Comparison of ENCODE assay signal across 14 mouse cellular contexts in genomic region chr9:56784576-56784975, GRCm38 (mm10).
"Had no signal": no experiment of that assay in that cellular context is flagged by ENCODE, and none has a peak within 500 bp of the region (broad histone marks: within the 10 kb centered on the region; RNA-seq: fewer than 3 reads in every experiment).

No protein-coding gene starts in this region.

- H3K36me3 ChIP-seq: liver, embryonic 13.5 days; neural tube, embryonic 13.5 days had no signal

- DNase-seq: kidney, adult 18-20 months; kidney, adult 9 months; kidney, postnatal 14 days; kidney, postnatal 4 days; layer of hippocampus, postnatal 36 days; liver, embryonic 13.5 days; lung, adult 2 months; lung, postnatal 14 days; lung, postnatal 4 days; thymus, adult 18-20 months; thymus, postnatal 36 days had no signal

- H3K9me3 ChIP-seq: liver, embryonic 13.5 days; neural tube, embryonic 13.5 days had no signal

- H3K27ac ChIP-seq: left cerebral cortex, adult 2 months; liver, embryonic 13.5 days; neural tube, embryonic 13.5 days had no signal

- H3K27me3 ChIP-seq: liver, embryonic 13.5 days; neural tube, embryonic 13.5 days had no signal

- H3K9ac ChIP-seq: liver, embryonic 13.5 days; neural tube, embryonic 13.5 days had no signal

- H3K4me3 ChIP-seq: left cerebral cortex, adult 2 months; liver, embryonic 13.5 days; myocyte; neural tube, embryonic 13.5 days had no signal

- H3K4me1 ChIP-seq: liver, embryonic 13.5 days; neural tube, embryonic 13.5 days had no signal

- H3K4me2 ChIP-seq: liver, embryonic 13.5 days; neural tube, embryonic 13.5 days had no signal
